Mouse (Mus musculus): Measurements from ENCODE around the gene Gm9887. TPM values are rescaled to one million over a fixed set of nuclear protein-coding genes. Genes with fewer than 3 reads are reported as not detected.

Gm9887 gene
- 1 to 10 TPM; 3.4 to 4.1 TPM for polyA plus RNA-seq (2017; shearing (Covaris generic))

DNA sequence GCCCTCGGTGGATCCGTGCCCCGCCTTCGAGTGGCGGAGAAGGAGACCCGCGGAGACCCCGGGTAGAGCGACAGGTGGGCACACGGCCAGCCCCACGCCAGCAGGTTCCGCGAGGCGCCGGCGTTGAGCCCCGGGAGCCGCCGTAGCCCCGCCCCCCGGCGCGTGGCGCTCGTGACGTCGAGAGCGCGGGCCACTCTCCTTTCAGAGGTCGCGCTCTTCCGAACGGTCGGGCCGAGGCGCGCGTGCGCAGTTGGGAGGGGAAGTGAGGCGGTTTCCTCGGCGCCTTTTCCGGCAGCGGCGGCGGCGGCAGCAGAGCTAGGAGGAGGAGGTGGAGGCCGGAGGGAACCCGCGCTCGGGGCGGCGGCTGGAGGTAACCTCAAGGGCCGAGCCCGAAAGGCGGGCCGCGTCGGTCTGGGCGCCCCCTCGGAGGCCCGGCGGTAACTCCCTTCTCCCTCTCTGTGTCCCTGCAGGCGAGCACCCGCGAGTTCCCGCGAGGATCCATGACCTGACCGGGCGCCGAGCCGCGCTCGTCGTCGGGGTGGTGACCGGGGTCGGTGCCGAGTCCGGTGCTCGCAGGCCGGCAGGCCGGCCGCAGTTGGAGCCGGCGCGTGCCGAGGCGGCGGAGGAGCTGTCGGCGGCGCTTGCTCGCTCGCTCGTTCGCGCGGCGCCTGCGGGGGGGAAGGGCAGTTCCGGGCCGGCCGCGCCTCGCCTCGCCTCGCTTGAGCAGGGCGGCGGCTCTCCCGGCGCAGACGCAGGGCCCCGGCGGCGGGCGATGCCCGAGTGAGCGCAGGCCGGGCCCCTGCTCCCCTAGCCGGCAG lies at the start of gene Gm9887, which contains the start of gene Arf6:
Gene Gm9887, minus strand, starts transcription at position 605 of the 818 bp plus-strand sequence.
Gene Arf6, plus strand, starts transcription at position 297 of the 818 bp plus-strand sequence.

DNA sequence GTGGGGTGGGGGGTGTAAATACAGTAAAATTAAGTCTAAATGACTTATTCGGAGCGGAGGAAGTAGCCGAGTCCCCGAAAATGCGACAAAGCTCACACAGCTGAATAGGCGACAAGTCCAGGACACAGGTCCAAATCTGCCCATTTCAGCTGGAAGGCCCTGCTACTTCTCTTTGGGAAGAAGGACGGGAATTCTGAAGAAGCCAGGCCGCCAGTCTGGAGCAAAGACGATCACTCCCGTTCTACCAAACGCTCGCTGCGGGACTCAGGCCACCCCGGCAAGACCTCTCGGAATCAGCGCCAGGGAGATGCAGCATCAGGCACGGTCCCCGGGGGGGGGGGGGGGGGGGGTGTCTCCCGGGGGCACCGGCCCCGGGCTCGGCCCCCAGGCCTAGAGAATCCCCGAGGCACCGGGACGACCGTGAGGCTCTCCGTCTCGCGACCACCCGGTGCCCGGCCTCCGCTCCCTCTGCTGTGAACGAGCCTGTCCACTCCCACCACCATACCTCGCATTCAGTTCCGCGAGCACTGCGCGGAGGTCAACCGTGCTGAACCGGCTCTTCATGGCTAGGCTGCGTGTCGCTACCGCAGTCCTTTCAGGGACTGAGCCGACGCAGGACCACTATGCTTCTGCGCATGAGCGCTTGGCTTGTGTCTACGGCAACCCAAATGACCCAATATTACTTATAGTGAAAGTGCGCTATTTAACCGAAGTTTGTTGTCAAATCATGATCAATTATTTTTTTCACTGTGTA lies 15.5 kb downstream of the Gm9887 start, which contains the start of gene Nemf:
Gene Nemf, minus strand, starts transcription at position 620 of the 754 bp plus-strand sequence.

Other genes starting within 250 kb of the Gm9887 start
- 1,000 to 10,000 TPM; 1,337 to 2,600 TPM for gene Rps29, start 213.3 kb downstream of the Gm9887 start, polyA plus RNA-seq (2017; shearing (Covaris generic))
- 1 to 10 TPM; 1.3 to 1.7 TPM for gene Lrr1, start 203.6 kb downstream of the Gm9887 start, polyA plus RNA-seq (2017; shearing (Covaris generic))
- gene Rpl36al, start 188.4 kb downstream of the Gm9887 start, polyA plus RNA-seq (2017; shearing (Covaris generic)): 100 to 1,000 TPM; 465 to 547 TPM
- 10 to 100 TPM; 65.6 to 84.3 TPM for gene Mgat2, start 188.3 kb downstream of the Gm9887 start, polyA plus RNA-seq (2017; shearing (Covaris generic))
- 10 to 100 TPM; 11.7 to 14.9 TPM for gene Gm49383, start 175.4 kb downstream of the Gm9887 start, polyA plus RNA-seq (2017; shearing (Covaris generic))
- 10 to 100 TPM in 1 of 2 experiments, 1 to 10 TPM in 1; 6.6 to 11.4 TPM for gene Dnaaf2, start 174.0 kb downstream of the Gm9887 start, polyA plus RNA-seq (2017; shearing (Covaris generic))
- gene Gm49384, start 168.2 kb downstream of the Gm9887 start, polyA plus RNA-seq (2017; shearing (Covaris generic)): 10 to 100 TPM; 13.1 to 17.3 TPM
- gene Pole2, start 144.3 kb downstream of the Gm9887 start, polyA plus RNA-seq (2017; shearing (Covaris generic)): 10 to 100 TPM; 12.0 to 39.2 TPM
- gene Klhdc1, start 131.3 kb downstream of the Gm9887 start, polyA plus RNA-seq (2017; shearing (Covaris generic)): 10 to 100 TPM; 25.9 to 92.7 TPM
- gene Klhdc2, start 75.8 kb downstream of the Gm9887 start, polyA plus RNA-seq (2017; shearing (Covaris generic)): 100 to 1,000 TPM in 1 of 2 experiments, 10 to 100 TPM in 1; 58.4 to 196 TPM
- 100 to 1,000 TPM in 1 of 2 experiments, 10 to 100 TPM in 1; 97.8 to 124 TPM for gene Nemf, start 15.3 kb downstream of the Gm9887 start, polyA plus RNA-seq (2017; shearing (Covaris generic))
- 100 to 1,000 TPM; 257 to 364 TPM for gene Arf6, start 308 bp downstream of the Gm9887 start, polyA plus RNA-seq (2017; shearing (Covaris generic))
- 1 to 10 TPM; 5.0 to 5.9 TPM for gene Vcpkmt, start 210.6 kb upstream of the Gm9887 start, polyA plus RNA-seq (2017; shearing (Covaris generic))